Comparison of ENCODE assay signal across 8 mouse cellular contexts in the genomic region with DNA sequence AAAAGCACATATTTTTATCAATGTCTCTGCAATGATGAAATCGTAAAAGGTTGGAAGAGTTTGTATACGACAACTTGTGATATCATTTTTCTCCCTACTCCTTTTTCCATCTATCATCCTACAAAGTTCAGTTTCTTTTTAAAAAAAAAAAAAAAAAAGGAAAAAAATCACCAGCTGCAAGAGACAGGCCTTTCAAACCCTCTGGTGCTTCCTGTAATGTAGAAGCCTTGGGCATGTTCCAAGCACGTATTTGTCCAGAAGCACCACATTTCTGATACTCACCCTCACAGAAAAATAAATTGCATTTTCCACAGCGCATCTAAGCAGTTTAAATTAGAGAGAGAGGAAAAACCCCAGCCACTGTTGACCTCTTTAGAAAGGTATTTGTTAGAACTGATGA. TPM values are rescaled to one million over a fixed set of nuclear protein-coding genes. Genes with fewer than 3 reads are reported as not detected.
DNase-seq lines count a peak whose midpoint lies in the region; ATAC-seq and TF ChIP-seq lines count a peak whose summit lies in the region.

No protein-coding gene starts in this region.

- WGBS in kidney, adult 2 months, result 7% methylated on average over 4 of the region's 4 CpGs
- whole genome bisulfite sequencing in hindbrain, embryonic 11.5 days, result 46% methylated on average over 4 of the region's 4 CpGs
- 44% methylated on average over 4 of the region's 4 CpGs for WGBS in midbrain, embryonic 13.5 days

- no peak for TF ChIP-seq CTCF in kidney, adult 2 months (conservative IDR thresholded peaks at IDR 0.05; ENCODE audit: insufficient read depth, insufficient read length, low read depth, low read length)

- H3K9ac ChIP-seq in hindbrain, embryonic 11.5 days (ENCODE audit: low read depth, low read length), result peak overlapping the region; percentile 86; the same call in 1 of the 2 replicates
- H3K9ac ChIP-seq in midbrain, embryonic 13.5 days (replicated peaks), result peak overlapping the region; percentile 82

- H3K4me2 ChIP-seq in hindbrain, embryonic 11.5 days (replicated peaks; ENCODE audit: low read depth, low read length), result peak overlapping the region; percentile 42
- H3K4me2 ChIP-seq in midbrain, embryonic 13.5 days (replicated peaks), result peak overlapping the region; percentile 61

- H3K4me1 ChIP-seq in kidney, adult 2 months (ENCODE audit: control insufficient read depth, insufficient read depth, low read length), result no peaks in the 10 kb centered on the region
- H3K4me1 ChIP-seq in hindbrain, embryonic 11.5 days (replicated peaks; ENCODE audit: control insufficient read depth, insufficient read depth, low read length), result no peaks in the 10 kb centered on the region
- H3K4me1 ChIP-seq in midbrain, embryonic 13.5 days (replicated peaks), result peaks cover 26% of the 10 kb centered on the region

- no peak for DNase-seq in kidney, adult 2 months
- DNase-seq in kidney, postnatal 4 days, result no peak
- DNase-seq in Muller cell, postnatal 12 days (ENCODE audit: inconsistent ontology term), result peak; percentile 51
- no peak for DNase-seq in hindbrain, embryonic 11.5 days (ENCODE audit: low spot score)
- DNase-seq in embryo, embryonic 10 days (ENCODE audit: low spot score), result no peak
- DNase-seq in thymus, postnatal 10 days (ENCODE audit: low spot score in 2 of 2), result no peak
- DNase-seq in right cerebral cortex, postnatal 36 days (ENCODE audit: low spot score in 2 of 2), result no peak

- ATAC-seq in hindbrain, embryonic 11.5 days (ENCODE audit: low FRiP score), result no peak
- ATAC-seq in midbrain, embryonic 13.5 days, result no peak

- peak overlapping the region; percentile 78 for H3K4me3 ChIP-seq in kidney, adult 2 months (ENCODE audit: insufficient read depth, low read depth, low read length)
- H3K4me3 ChIP-seq in hindbrain, embryonic 11.5 days (ENCODE audit: low read depth, low read length), result peak overlapping the region; percentile 76
- H3K4me3 ChIP-seq in midbrain, embryonic 13.5 days (replicated peaks), result peak overlapping the region; percentile 83

- H3K9me3 ChIP-seq in hindbrain, embryonic 11.5 days (ENCODE audit: control insufficient read depth, low read length), result no peaks in the 10 kb centered on the region
- no peaks in the 10 kb centered on the region for H3K9me3 ChIP-seq in midbrain, embryonic 13.5 days

- no peak for TF ChIP-seq POLR2A in kidney, adult 2 months (IDR thresholded peaks at IDR 0.05; ENCODE audit: low read depth, low read length)

- no peaks in the 10 kb centered on the region for H3K27me3 ChIP-seq in kidney, adult 2 months (replicated peaks; ENCODE audit: control insufficient read depth, insufficient read depth, low read length)
- H3K27me3 ChIP-seq in hindbrain, embryonic 11.5 days (ENCODE audit: control insufficient read depth, insufficient read depth, low read length), result no peaks in the 10 kb centered on the region
- no peaks in the 10 kb centered on the region for H3K27me3 ChIP-seq in midbrain, embryonic 13.5 days

- H3K36me3 ChIP-seq in kidney, adult 2 months (ENCODE audit: control insufficient read depth, insufficient read depth, low read length), result no peaks in the 10 kb centered on the region
- H3K36me3 ChIP-seq in hindbrain, embryonic 11.5 days (ENCODE audit: control insufficient read depth, insufficient read depth, low read length), result peaks cover 3% of the 10 kb centered on the region; the same call in 1 of the 2 replicates
- H3K36me3 ChIP-seq in midbrain, embryonic 13.5 days, result peaks cover 30% of the 10 kb centered on the region

- no peak overlapping the region for H3K27ac ChIP-seq in kidney, adult 2 months (ENCODE audit: insufficient read depth, low read depth, low read length)
- no peak overlapping the region for H3K27ac ChIP-seq in hindbrain, embryonic 11.5 days (ENCODE audit: low read depth, low read length)
- H3K27ac ChIP-seq in midbrain, embryonic 13.5 days, result no peak overlapping the region

RNA-seq across cellular contexts. Expression of gene Cdc123, which starts 0.9 kb away (rescaled TPM):
- 71.5 and 74.7 TPM in 2 replicates for polyA plus RNA-seq in kidney, adult 2 months (2012; rRNA removed)
- 311 and 312 TPM in 2 replicates for polyA plus RNA-seq in hindbrain, embryonic 11.5 days (2014; fragmentation: Nextera tagmentation; extraction: Ambion mirVana)
- 355 and 364 TPM in 2 replicates for polyA plus RNA-seq in midbrain, embryonic 13.5 days (2015; fragmentation: Nextera tagmentation; extraction: Ambion mirVana)

RNA-seq across cellular contexts. Expression of gene Nudt5, which starts 1.0 kb away (rescaled TPM):
- polyA plus RNA-seq in kidney, adult 2 months (2012; rRNA removed), result 9.3 and 13.2 TPM in 2 replicates
- polyA plus RNA-seq in hindbrain, embryonic 11.5 days (2014; fragmentation: Nextera tagmentation; extraction: Ambion mirVana), result 81.1 and 92.1 TPM in 2 replicates
- polyA plus RNA-seq in midbrain, embryonic 13.5 days (2015; fragmentation: Nextera tagmentation; extraction: Ambion mirVana), result 37.2 and 40.4 TPM in 2 replicates

RNA-seq across cellular contexts. Expression of gene Gm13199, which starts 16.9 kb away (rescaled TPM):
- polyA plus RNA-seq in kidney, adult 2 months (2012; rRNA removed), result 2.1 TPM in 2 replicates
- 1.8 and 2.3 TPM in 2 replicates for polyA plus RNA-seq in hindbrain, embryonic 11.5 days (2014; fragmentation: Nextera tagmentation; extraction: Ambion mirVana)
- 1.6 and 2.1 TPM in 2 replicates for polyA plus RNA-seq in midbrain, embryonic 13.5 days (2015; fragmentation: Nextera tagmentation; extraction: Ambion mirVana)

RNA-seq across cellular contexts. Expression of gene Sec61a2, which starts 49.4 kb away (rescaled TPM):
- 23.3 and 26.7 TPM in 2 replicates for polyA plus RNA-seq in kidney, adult 2 months (2012; rRNA removed)
- polyA plus RNA-seq in hindbrain, embryonic 11.5 days (2014; fragmentation: Nextera tagmentation; extraction: Ambion mirVana), result 78.1 and 85.9 TPM in 2 replicates
- polyA plus RNA-seq in midbrain, embryonic 13.5 days (2015; fragmentation: Nextera tagmentation; extraction: Ambion mirVana), result 90.7 and 100 TPM in 2 replicates
